Mouse (Mus musculus) Patski (cell line): ENCODE data around the gene Creb5. TPM values are rescaled to one million over a fixed set of nuclear protein-coding genes. Genes with fewer than 3 reads are reported as not detected.

Source experiments
- ATAC-seq: fragments of 100-300 bp; one replicate; pipeline ENCODE4 v1.8.0; 2021
- CTCF ChIA-PET: fragments of 350-600 bp; sonication (Branson Sonifier 250); formaldehyde crosslinking; loops from one replicate; lab custom pipeline; 2022; ENCODE audit warnings: inconsistent platforms; lab: Charles Lee
- POLR2A ChIA-PET: fragments of 350-600 bp; sonication (Branson Sonifier 250); formaldehyde crosslinking; loops from one replicate; lab custom pipeline; 2022; ENCODE audit warnings: antibody characterized with exemption, inconsistent platforms; lab: Charles Lee
- DNase-seq: peaks from one replicate; pipeline ENCODE4 v3.0.0-alpha.2; 2011; ENCODE audit warnings: low read depth, low spot score
- H3K27me3 ChIP-seq: fragments of 371-371 bp; one replicate; pipeline ENCODE4 v1.5.1; 2021
- CTCF ChIP-seq: fragments of 100-300 bp; IDR thresholded peaks from one replicate; pipeline ENCODE4 v1.5.1; 2021
- in situ Hi-C: fragments of 300-500 bp; cut with MboI; formaldehyde crosslinking; loops from 3 replicates; pipeline ENCODE4 v1.11.1; 2018; ENCODE audit warnings: low pct_unique_long_range_greater_than_20kb, mixed read lengths
- polyA plus RNA-seq: library from polyadenylated mRNA; unstranded; gene quantifications from one replicate; pipeline ENCODE4 v1.2.3, GENCODE M21; 2021

The Creb5 gene
- polyA plus RNA-seq, 1 experiment from 2014 or later, result 12.3 TPM

- H3K27me3 ChIP-seq, result no peaks in the 10 kb centered on the region
- in situ Hi-C loops, result no loop called here
- TF ChIP-seq CTCF, result no peak
- ChIA-PET CTCF (interaction anchor here (1.0 kb wide), 1 partner anchor 9 kb away, joined by 3 read pairs; no protein-coding TSS in a partner anchor), POLR2A (no interaction called here)
- DNase-seq (no peak), ATAC-seq (no peak)
These were observed 324.4 kb downstream of the Creb5 start for GRCm38 (mm10) chr6:53611451-53611945.

- in situ Hi-C loops, result no loop called here
- TF ChIP-seq CTCF, result no peak
- H3K27me3 ChIP-seq, result no peaks in the 10 kb centered on the region
- ChIA-PET CTCF (interaction anchor here (1.0 kb wide), 1 partner anchor 10 kb away, joined by 3 read pairs; no protein-coding TSS in a partner anchor), POLR2A (no interaction called here)
- no peak for ATAC-seq
- DNase-seq, result no peak
These were observed 325.6 kb downstream of the Creb5 start for GRCm38 (mm10) chr6:53612681-53613080.

- ChIA-PET CTCF (interaction anchor here (1.1 kb wide), 2 partner anchors 9 to 35 kb away, joined by 3 to 4 read pairs; no protein-coding TSS in a partner anchor), POLR2A (no interaction called here)
- no peaks in the 10 kb centered on the region for H3K27me3 ChIP-seq
- no peak for DNase-seq
- in situ Hi-C loops, result no loop called here
- no peak for TF ChIP-seq CTCF
- ATAC-seq, result no peak
These were observed 328.6 kb downstream of the Creb5 start for GRCm38 (mm10) chr6:53615440-53616211.

- ATAC-seq (no peak), DNase-seq (no peak)
- no peak for TF ChIP-seq CTCF
- ChIA-PET CTCF (no interaction called here), POLR2A (no interaction called here)
- H3K27me3 ChIP-seq, result no peaks in the 10 kb centered on the region
- in situ Hi-C loops, result no loop called here
These were observed 331.1 kb downstream of the Creb5 start for GRCm38 (mm10) chr6:53618164-53618563.

GRCm38 (mm10) chr6:53619676-53620075, 332.6 kb downstream of the Creb5 start:
- CTCF ChIA-PET, result interaction anchor here (1.6 kb wide), 1 partner anchor 23 kb away, joined by 4 read pairs; no protein-coding TSS in a partner anchor
- POLR2A ChIA-PET, result no interaction called here
- in situ Hi-C loops, result no loop called here
- H3K27me3 ChIP-seq, result no peaks in the 10 kb centered on the region
- no peak for TF ChIP-seq CTCF
- no peak for DNase-seq
- ATAC-seq, result no peak

- no peaks in the 10 kb centered on the region for H3K27me3 ChIP-seq
- DNase-seq, result no peak
- ChIA-PET POLR2A (interaction anchor here (1.1 kb wide), 1 partner anchor 24 kb away, joined by 3 read pairs; no protein-coding TSS in a partner anchor), CTCF (no interaction called here)
- in situ Hi-C loops, result no loop called here
- no peak for TF ChIP-seq CTCF
- no peak for ATAC-seq
These were observed 334.2 kb downstream of the Creb5 start for GRCm38 (mm10) chr6:53621295-53621694.

- ChIA-PET CTCF (no interaction called here), POLR2A (interaction anchor here (1.2 kb wide), 1 partner anchor 21 kb away, joined by 3 read pairs; no protein-coding TSS in a partner anchor)
- no peak for TF ChIP-seq CTCF
- ATAC-seq (no peak), DNase-seq (no peak)
- in situ Hi-C loops, result no loop called here
- H3K27me3 ChIP-seq, result no peaks in the 10 kb centered on the region
These were observed 337.6 kb downstream of the Creb5 start for GRCm38 (mm10) chr6:53624455-53625276.

GRCm38 (mm10) chr6:53626044-53626443, 339.0 kb downstream of the Creb5 start:
- DNase-seq (no peak), ATAC-seq (no peak)
- H3K27me3 ChIP-seq, result no peaks in the 10 kb centered on the region
- POLR2A ChIA-PET, result no interaction called here
- in situ Hi-C loops, result no loop called here
- TF ChIP-seq CTCF, result no peak
- CTCF ChIA-PET, result no interaction called here

- DNase-seq, result no peak
- CTCF ChIA-PET, result interaction anchor here (1.0 to 1.7 kb wide), 3 partner anchors 13 to 48 kb away, joined by 3 to 4 read pairs (median 3); no protein-coding TSS in a partner anchor
- no peak for TF ChIP-seq CTCF
- ATAC-seq, result no peak
- no peaks in the 10 kb centered on the region for H3K27me3 ChIP-seq
- in situ Hi-C loops, result no loop called here
- POLR2A ChIA-PET, result no interaction called here
These were observed 341.6 kb downstream of the Creb5 start for GRCm38 (mm10) chr6:53628714-53629113.

GRCm38 (mm10) chr6:53635453-53635852, 348.4 kb downstream of the Creb5 start:
- ATAC-seq (no peak), DNase-seq (no peak)
- in situ Hi-C loops, result no loop called here
- TF ChIP-seq CTCF, result no peak
- H3K27me3 ChIP-seq, result no peaks in the 10 kb centered on the region
- ChIA-PET POLR2A (no interaction called here), CTCF (no interaction called here)
